Mouse (Mus musculus) myocyte (in vitro differentiated cells): ENCODE measurements around the gene Kcnq4.

ENCODE experiments used
- CEBPB ChIP-seq: IDR thresholded peaks from 2 replicates; pipeline ENCODE4 v1.6.1; 2011; ENCODE audit warnings: mild to moderate bottlenecking, moderate library complexity; ENCODE audit not compliant: poor library complexity, insufficient read depth, severe bottlenecking
- E2F4 ChIP-seq: IDR thresholded peaks from one replicate; pipeline ENCODE4 v1.6.1; 2011; ENCODE audit warnings: mild to moderate bottlenecking, control low read depth, moderate library complexity; ENCODE audit not compliant: insufficient read depth
- MAX ChIP-seq: IDR thresholded peaks from one replicate; pipeline ENCODE4 v1.6.1; 2011; ENCODE audit warnings: low read depth, mild to moderate bottlenecking, control low read depth
- MYOG ChIP-seq, 3 experiments: IDR thresholded peaks; one replicate each; pipeline ENCODE4 v1.6.1; 2011; ENCODE audit warnings: control low read depth in 2 of 3, low read depth in 2 of 3, mild to moderate bottlenecking in 2 of 3; ENCODE audit not compliant: insufficient read length in 2 of 3, control insufficient read depth in 1 of 3, insufficient read depth in 1 of 3
- POLR2A ChIP-seq: IDR thresholded peaks from one replicate; pipeline ENCODE4 v1.6.1; 2011; ENCODE audit warnings: low read depth, mild to moderate bottlenecking, control low read depth, moderate library complexity; ENCODE audit not compliant: insufficient read length
- REST ChIP-seq: IDR thresholded peaks from one replicate; pipeline ENCODE4 v1.6.1; 2011; ENCODE audit warnings: mild to moderate bottlenecking, control low read depth, moderate library complexity; ENCODE audit not compliant: insufficient read depth, insufficient read length
- TCF12 ChIP-seq: IDR thresholded peaks from one replicate; pipeline ENCODE4 v1.6.1; 2011; ENCODE audit warnings: mild to moderate bottlenecking, control low read depth; ENCODE audit not compliant: poor library complexity, insufficient read depth, severe bottlenecking
- USF1 ChIP-seq: IDR thresholded peaks from one replicate; pipeline ENCODE4 v1.6.1; 2011; ENCODE audit warnings: low read depth, mild to moderate bottlenecking, control low read depth, moderate library complexity

DNA sequence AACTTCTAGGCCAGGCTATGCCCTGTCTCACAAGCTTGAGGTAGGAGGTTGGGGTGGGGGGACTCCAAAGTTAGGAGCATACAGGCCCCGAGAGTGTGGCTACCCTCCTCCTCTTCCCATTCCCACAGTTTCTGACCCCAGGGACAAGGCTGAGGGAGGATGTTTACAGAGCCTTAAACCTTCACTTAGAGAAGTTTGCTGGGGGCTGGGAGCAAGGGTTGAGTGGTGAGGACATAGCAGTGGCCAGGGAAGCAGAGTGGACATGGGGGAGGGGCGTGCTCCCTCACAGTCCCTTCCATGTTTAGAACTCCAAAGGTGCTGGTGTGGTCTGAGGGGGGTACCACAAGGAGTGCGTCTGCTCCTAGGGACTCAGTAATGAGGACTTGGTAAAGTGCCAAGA, 4.8 kb downstream of the Kcnq4 start:
- TF ChIP-seq POLR2A (no peak), USF1 (no peak), CEBPB (no peak), E2F4 (no peak), REST (no peak), MYOG (IDR thresholded peaks at IDR 0.05; ENCODE audit: control insufficient read depth in 1 of 3, insufficient read depth in 1 of 3, insufficient read length in 2 of 3, low read depth in 2 of 3) (no peak), TCF12 (no peak), MAX (no peak)
